Comparison of ENCODE assay signal across 8 mouse cellular contexts in the genomic region with DNA sequence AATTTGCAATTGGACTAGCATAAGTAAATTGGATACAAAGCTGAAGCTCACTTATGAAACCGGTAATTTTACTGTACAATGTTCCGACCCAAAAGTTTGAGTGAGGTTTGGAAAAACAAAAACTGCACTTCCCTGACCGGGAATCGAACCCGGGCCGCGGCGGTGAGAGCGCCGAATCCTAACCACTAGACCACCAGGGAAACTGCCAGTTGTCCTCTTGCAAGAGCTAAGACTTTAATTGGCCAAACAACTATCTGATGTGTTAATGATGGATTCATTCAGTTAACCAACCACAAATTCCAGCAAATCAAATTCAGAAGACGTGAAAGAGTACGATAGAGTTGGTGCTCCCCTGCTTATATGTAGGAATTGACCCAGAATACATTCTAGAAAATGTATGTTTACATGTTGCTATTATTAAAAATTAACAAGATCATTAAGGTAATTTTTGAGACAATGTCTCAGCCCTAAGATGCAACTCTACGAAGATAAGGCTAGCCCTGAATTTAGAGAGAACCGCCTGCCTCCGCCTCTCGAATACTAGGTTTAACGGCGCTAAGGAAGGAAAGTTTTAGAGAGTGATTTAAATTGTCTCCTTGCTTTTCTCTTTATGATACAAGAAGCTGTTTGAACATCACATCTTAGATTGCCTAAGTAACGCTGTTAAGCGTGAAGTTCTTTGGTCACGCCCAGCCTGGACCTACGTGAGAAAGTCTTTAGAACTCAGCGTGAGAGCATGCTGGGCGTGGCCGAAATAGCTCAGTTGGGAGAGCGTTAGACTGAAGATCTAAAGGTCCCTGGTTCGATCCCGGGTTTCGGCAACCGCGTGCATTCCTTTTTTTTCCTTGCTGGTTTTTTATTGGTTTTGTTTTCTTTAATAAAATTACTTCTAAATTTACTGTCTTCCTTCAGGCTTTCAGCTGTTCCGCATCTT. TPM values are rescaled to one million over a fixed set of nuclear protein-coding genes. Genes with fewer than 3 reads are reported as not detected.
DNase-seq lines count a peak whose midpoint lies in the region; ATAC-seq and TF ChIP-seq lines count a peak whose summit lies in the region.

No protein-coding gene starts in this region.

- no peak overlapping the region for H3K27ac ChIP-seq in MEL (ENCODE audit: control insufficient read depth, low read depth, low read length)
- H3K27ac ChIP-seq in hindbrain, embryonic 10.5 days: no peak overlapping the region
- 0 out of 2 replicates have a peak overlapping the region, but pooled peaks have one; percentile 28 for H3K27ac ChIP-seq in lung, postnatal 0 days (ENCODE audit: low read length)

- peaks cover 3 to 8% of the 10 kb centered on the region in 2 experiments; a peak in 2 of 4 replicates for H3K4me1 ChIP-seq in MEL (ENCODE audit: control insufficient read depth in 1 of 2, insufficient read depth in 2 of 2, low read length in 2 of 2)
- peaks cover 11% of the 10 kb centered on the region; the same call in 1 of the 2 replicates for H3K4me1 ChIP-seq in hindbrain, embryonic 10.5 days (replicated peaks)
- 0 out of 2 replicates have a peak, but pooled peaks cover 8% of the 10 kb centered on the region for H3K4me1 ChIP-seq in lung, postnatal 0 days (ENCODE audit: insufficient read depth, low read depth, low read length)

- DNase-seq in MEL (ENCODE audit: low read depth, low spot score): peak; percentile 94
- peak; percentile 91 for DNase-seq in cerebellum, adult 8-10 months
- peak; percentile 92 for DNase-seq in forelimb bud, embryonic 11.5 days (ENCODE audit: low read depth, low spot score)
- DNase-seq in hindbrain, embryonic 10.5 days (ENCODE audit: low spot score): peak; percentile 91
- DNase-seq in layer of hippocampus, postnatal 10 days (ENCODE audit: low spot score in 2 of 2): peak; percentile 97 to 98
- peak; percentile 91 for DNase-seq in lung, postnatal 0 days (ENCODE audit: low spot score)
- peak; percentile 99 for DNase-seq in ovary, postnatal 10 days (ENCODE audit: low spot score)
- peak; percentile 81 to 90 for DNase-seq in thymus, postnatal 10 days (ENCODE audit: low spot score in 2 of 2)

- TF ChIP-seq EP300 in MEL (IDR thresholded peaks at IDR 0.05; ENCODE audit: low read depth in 1 of 2, low read length in 2 of 2): no peak
- peak; percentile 43 for TF ChIP-seq EP300 in lung, postnatal 0 days (IDR thresholded peaks at IDR 0.05)

- H3K4me3 ChIP-seq in MEL (ENCODE audit: control insufficient read depth in 1 of 2, insufficient read depth in 1 of 2, low read depth in 2 of 2, low read length in 2 of 2): peak overlapping the region; percentile 56 to 89
- H3K4me3 ChIP-seq in hindbrain, embryonic 10.5 days: peak overlapping the region; percentile 66
- peak overlapping the region; percentile 62 for H3K4me3 ChIP-seq in lung, postnatal 0 days (ENCODE audit: low read depth, low read length)

- peak overlapping the region; percentile 67 for H3K4me2 ChIP-seq in lung, postnatal 0 days (replicated peaks; ENCODE audit: low read depth, low read length)

- H3K9me3 ChIP-seq in MEL (replicated peaks; ENCODE audit: insufficient read depth, low read length): no peaks in the 10 kb centered on the region
- H3K9me3 ChIP-seq in hindbrain, embryonic 10.5 days: no peaks in the 10 kb centered on the region
- H3K9me3 ChIP-seq in lung, postnatal 0 days (ENCODE audit: low read length): no peaks in the 10 kb centered on the region

- peaks cover 0 to 8% of the 10 kb centered on the region in 2 experiments; a peak in 2 of 4 replicates for H3K27me3 ChIP-seq in MEL (ENCODE audit: control insufficient read depth in 1 of 2, insufficient read depth in 2 of 2, low read length in 2 of 2)
- H3K27me3 ChIP-seq in hindbrain, embryonic 10.5 days (ENCODE audit: insufficient read depth, poor library complexity, severe bottlenecking): no peaks in the 10 kb centered on the region
- H3K27me3 ChIP-seq in lung, postnatal 0 days (replicated peaks; ENCODE audit: insufficient read depth, low read length): no peaks in the 10 kb centered on the region

- TF ChIP-seq RAD21 in MEL (IDR thresholded peaks at IDR 0.05; ENCODE audit: low read depth, low read length): no peak

- WGBS in hindbrain, embryonic 10.5 days: under 1% methylated on average over 32 of the region's 32 CpGs
- under 1% methylated on average over 32 of the region's 32 CpGs for WGBS in lung, postnatal 0 days

- no peak for TF ChIP-seq POLR2A in MEL (IDR thresholded peaks at IDR 0.05; ENCODE audit: control insufficient read depth in 1 of 2, insufficient read depth in 1 of 2, low read depth in 1 of 2, low read length in 2 of 2, poor library complexity in 1 of 2)

- H3K79me2 ChIP-seq in MEL (ENCODE audit: control insufficient read depth, insufficient read depth, low read length, poor library complexity): no peaks in the 10 kb centered on the region; the same call in 1 of the 2 replicates

- peaks cover 0 to 2% of the 10 kb centered on the region in 2 experiments; a peak in 2 of 4 replicates for H3K36me3 ChIP-seq in MEL (ENCODE audit: control insufficient read depth in 1 of 2, insufficient read depth in 2 of 2, low read length in 2 of 2)
- H3K36me3 ChIP-seq in hindbrain, embryonic 10.5 days: no peaks in the 10 kb centered on the region
- no peaks in the 10 kb centered on the region for H3K36me3 ChIP-seq in lung, postnatal 0 days (ENCODE audit: insufficient read depth, low read length)

- ATAC-seq in lung, postnatal 0 days: peak; percentile 93

- TF ChIP-seq CTCF in MEL (IDR thresholded peaks at IDR 0.05 in 2 of 3, conservative IDR thresholded peaks at IDR 0.05 in 1 of 3; ENCODE audit: control insufficient read depth in 1 of 3, insufficient read depth in 1 of 3, low read depth in 2 of 3, low read length in 3 of 3, poor library complexity in 1 of 3, severe bottlenecking in 1 of 3): no peak
- no peak for TF ChIP-seq CTCF in lung, postnatal 0 days (IDR thresholded peaks at IDR 0.05)

- peak overlapping the region; percentile 63 for H3K9ac ChIP-seq in MEL (ENCODE audit: control insufficient read depth, low read depth, low read length, poor library complexity, severe bottlenecking)
- H3K9ac ChIP-seq in lung, postnatal 0 days (replicated peaks; ENCODE audit: low read depth): no peak overlapping the region

TF ChIP-seq in MEL, 35 proteins besides CTCF, POLR2A, EP300 and RAD21:
- TF ChIP-seq E2F4 (IDR thresholded peaks at IDR 0.05; ENCODE audit: borderline replicate concordance, low read depth, low read length) (no peak), HCFC1 (IDR thresholded peaks at IDR 0.05; ENCODE audit: low read depth, low read length) (no peak), POLR2AphosphoS2 (IDR thresholded peaks at IDR 0.05; ENCODE audit: low read length) (no peak), BHLHE40 (IDR thresholded peaks at IDR 0.05; ENCODE audit: borderline replicate concordance, low read depth, low read length) (no peak), MYC (IDR thresholded peaks at IDR 0.05; ENCODE audit: low read depth, low read length) (no peak), TBP (IDR thresholded peaks at IDR 0.05; ENCODE audit: low read depth, low read length) (peak; percentile 99), SIN3A (IDR thresholded peaks at IDR 0.05; ENCODE audit: low read length) (no peak), GATA1 (IDR thresholded peaks at IDR 0.05; ENCODE audit: low read depth, low read length) (peak; percentile 65)

RNA-seq across cellular contexts. Expression of gene Olfr1368, which starts 15.3 kb away (rescaled TPM):
- total RNA-seq in MEL (2012; rRNA removed): not detected in 2 replicates
- polyA plus RNA-seq in MEL (2012; ENCODE audit: insufficient read depth in 1 of 2, insufficient read length in 2 of 2, low read depth in 1 of 2, low replicate concordance in 2 of 2, missing spikeins in 1 of 2): not detected
- not detected in 2 replicates for polyA plus RNA-seq in hindbrain, embryonic 10.5 days (2016; fragmentation: Nextera tagmentation; extraction: Ambion mirVana)
- not detected for total RNA-seq in layer of hippocampus, postnatal 10 days (2021)
- polyA plus RNA-seq in lung, postnatal 0 days (2015; fragmentation: Nextera tagmentation; extraction: Ambion mirVana): not detected in 2 replicates

RNA-seq across cellular contexts. Expression of gene Trim27, which starts 18.3 kb away (rescaled TPM):
- total RNA-seq in MEL (2012; rRNA removed): 257 and 258 TPM in 2 replicates
- polyA plus RNA-seq in MEL (2012; ENCODE audit: insufficient read depth in 1 of 2, insufficient read length in 2 of 2, low read depth in 1 of 2, low replicate concordance in 2 of 2, missing spikeins in 1 of 2): 100 to 1,000 TPM; 311 to 339 TPM
- polyA plus RNA-seq in hindbrain, embryonic 10.5 days (2016; fragmentation: Nextera tagmentation; extraction: Ambion mirVana): 157 and 163 TPM in 2 replicates
- total RNA-seq in layer of hippocampus, postnatal 10 days (2021): 10 to 100 TPM; 43.6 to 50.7 TPM
- polyA plus RNA-seq in lung, postnatal 0 days (2015; fragmentation: Nextera tagmentation; extraction: Ambion mirVana): 61.2 and 63.3 TPM in 2 replicates

RNA-seq across cellular contexts. Expression of gene Olfr263, which starts 31.5 kb away (rescaled TPM):
- total RNA-seq in MEL (2012; rRNA removed): not detected in 2 replicates
- polyA plus RNA-seq in MEL (2012; ENCODE audit: insufficient read depth in 1 of 2, insufficient read length in 2 of 2, low read depth in 1 of 2, low replicate concordance in 2 of 2, missing spikeins in 1 of 2): not detected
- not detected in 2 replicates for polyA plus RNA-seq in hindbrain, embryonic 10.5 days (2016; fragmentation: Nextera tagmentation; extraction: Ambion mirVana)
- total RNA-seq in layer of hippocampus, postnatal 10 days (2021): not detected
- polyA plus RNA-seq in lung, postnatal 0 days (2015; fragmentation: Nextera tagmentation; extraction: Ambion mirVana): not detected in 2 replicates

RNA-seq across cellular contexts. Expression of gene Olfr1369-ps1, which starts 49.6 kb away (rescaled TPM):
- total RNA-seq in MEL (2012; rRNA removed): not detected in 2 replicates
- polyA plus RNA-seq in MEL (2012; ENCODE audit: insufficient read depth in 1 of 2, insufficient read length in 2 of 2, low read depth in 1 of 2, low replicate concordance in 2 of 2, missing spikeins in 1 of 2): under 1 TPM in 1 of 2 experiments, not detected in 1; 0.74 TPM
- 0.08 and 0.10 TPM in 2 replicates for polyA plus RNA-seq in hindbrain, embryonic 10.5 days (2016; fragmentation: Nextera tagmentation; extraction: Ambion mirVana)
- not detected for total RNA-seq in layer of hippocampus, postnatal 10 days (2021)
- polyA plus RNA-seq in lung, postnatal 0 days (2015; fragmentation: Nextera tagmentation; extraction: Ambion mirVana): not detected in 2 replicates
